Mouse (Mus musculus) liver, embryonic 15.5 days (tissue): ENCODE measurements around the gene Hoxc11. TPM values are rescaled to one million over a fixed set of nuclear protein-coding genes. Genes with fewer than 3 reads are reported as not detected.

Experiments
- ATAC-seq: fragments of 200-750 bp; cut with Nextera tagmentation; 2 replicates; pipeline ENCODE4 v1.8.0; 2017; ENCODE audit warnings: moderate number of reproducible peaks, mild to moderate bottlenecking, moderate library complexity; ENCODE audit not compliant: insufficient read depth
- H3K27ac ChIP-seq: fragments of 300-500 bp; sonication (generic); replicated peaks from 2 replicates; pipeline ENCODE4 v1.5.1; 2015; ENCODE audit warnings: mild to moderate bottlenecking, inconsistent platforms
- H3K27me3 ChIP-seq: fragments of 300-500 bp; sonication (generic); 2 replicates; pipeline ENCODE4 v1.6.1; 2015; ENCODE audit warnings: mild to moderate bottlenecking, inconsistent platforms
- H3K36me3 ChIP-seq: fragments of 300-500 bp; sonication (generic); replicated peaks from 2 replicates; pipeline ENCODE4 v1.6.1; 2015; ENCODE audit warnings: moderate library complexity, mild to moderate bottlenecking, inconsistent platforms
- H3K4me1 ChIP-seq: fragments of 300-500 bp; sonication (generic); replicated peaks from 2 replicates; pipeline ENCODE4 v1.6.1; 2015; ENCODE audit warnings: inconsistent platforms
- H3K4me2 ChIP-seq: fragments of 300-500 bp; sonication (generic); 2 replicates; pipeline ENCODE4 v1.6.1; 2015; ENCODE audit warnings: moderate library complexity, mild to moderate bottlenecking, inconsistent platforms
- H3K4me3 ChIP-seq: fragments of 300-500 bp; sonication (generic); replicated peaks from 2 replicates; pipeline ENCODE4 v1.5.1; 2015; ENCODE audit warnings: mild to moderate bottlenecking, inconsistent platforms
- H3K9ac ChIP-seq: fragments of 300-500 bp; sonication (generic); 2 replicates; pipeline ENCODE4 v1.6.1; 2015; ENCODE audit warnings: moderate library complexity, mild to moderate bottlenecking, inconsistent platforms
- H3K9me3 ChIP-seq: fragments of 300-500 bp; sonication (generic); replicated peaks from 2 replicates; pipeline ENCODE4 v1.6.1; 2016; ENCODE audit warnings: inconsistent platforms
- WGBS: fragments of 180-500 bp; shearing (Covaris S2); methylation state at CpG from one replicate; pipeline ENCODE4 v1.1.7; 2015; ENCODE audit warnings: mixed read lengths; ENCODE audit not compliant: insufficient replicate concordance; 5-methylcytosine and 5-hydroxymethylcytosine counted together
- polyA plus RNA-seq: library from polyadenylated mRNA; unstranded; fragments of >200 nt; fragmentation: Nextera tagmentation; extraction: Ambion mirVana; gene quantifications from 2 replicates; pipeline ENCODE4 v1.2.1, GENCODE M21; 2015

Gene Hoxc11
- polyA plus RNA-seq, 1 experiment from 2014 or later, result not detected

GRCm38 (mm10) chr15:102939256-102940155 is 14.7 kb upstream of the Hoxc11 start:
- H3K4me1 ChIP-seq, result 0 out of 2 replicates have a peak, but pooled peaks cover 2% of the 10 kb centered on the region
- H3K36me3 ChIP-seq, result no peaks in the 10 kb centered on the region
- no peak overlapping the region for H3K4me2 ChIP-seq
- H3K27me3 ChIP-seq, result peaks cover 100% of the 10 kb centered on the region
- no peaks in the 10 kb centered on the region for H3K9me3 ChIP-seq
- no peak overlapping the region for H3K4me3 ChIP-seq
- 3% methylated on average over 34 of the region's 34 CpGs for WGBS
- ATAC-seq, result no peak
- H3K27ac ChIP-seq, result no peak overlapping the region
- H3K9ac ChIP-seq, result no peak overlapping the region

DNA sequence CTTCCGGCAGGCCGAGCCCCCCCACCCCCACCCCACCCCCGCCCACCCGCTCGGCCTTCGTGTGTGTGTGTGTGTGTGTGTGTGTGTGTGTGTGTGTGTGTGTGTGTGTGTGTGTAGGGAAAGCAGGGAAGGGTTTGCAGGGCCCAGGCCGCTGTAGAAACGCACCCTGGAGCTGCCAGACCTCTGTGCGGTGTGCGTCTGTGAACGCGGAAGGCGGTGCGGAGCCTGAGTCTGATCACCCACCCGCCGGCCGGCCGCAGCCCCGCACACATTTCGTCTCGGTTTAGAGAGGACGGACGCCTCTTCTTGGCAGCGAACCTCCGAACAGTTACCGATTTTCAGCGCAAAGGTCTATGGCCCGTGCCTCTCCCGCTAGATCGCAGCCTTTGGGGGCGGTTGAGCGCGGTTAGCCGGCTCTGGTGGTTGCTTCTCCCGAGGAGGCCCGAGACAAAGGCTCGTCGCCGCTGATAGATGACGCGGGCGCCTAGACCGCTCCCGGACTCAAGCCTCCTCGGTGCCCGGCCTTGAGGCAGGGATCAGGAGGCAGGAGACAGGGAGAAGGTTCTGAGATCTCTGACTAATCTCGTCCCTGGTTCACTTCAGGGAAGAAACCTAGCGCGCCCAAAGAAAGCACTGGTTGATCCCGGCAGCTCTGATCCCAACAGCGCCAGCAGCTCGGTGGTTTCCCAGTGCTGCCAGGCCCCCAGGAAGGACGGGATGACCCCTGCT is 11.3 kb upstream of the Hoxc11 start:
- Histone ChIP-seq H3K27me3 (peaks cover 100% of the 10 kb centered on the region), H3K9ac (no peak overlapping the region), H3K4me2 (no peak overlapping the region), H3K9me3 (no peaks in the 10 kb centered on the region), H3K36me3 (no peaks in the 10 kb centered on the region), H3K4me3 (no peak overlapping the region), H3K27ac (no peak overlapping the region), H3K4me1 (no peaks in the 10 kb centered on the region)
- no peak for ATAC-seq
- 1% methylated on average over 49 of the region's 53 CpGs for WGBS

- H3K36me3 ChIP-seq, result no peaks in the 10 kb centered on the region
- WGBS, result 4% methylated on average over 5 of the region's 5 CpGs
- H3K27me3 ChIP-seq, result peaks cover 100% of the 10 kb centered on the region
- H3K4me3 ChIP-seq, result no peak overlapping the region
- H3K4me2 ChIP-seq, result no peak overlapping the region
- no peaks in the 10 kb centered on the region for H3K9me3 ChIP-seq
- H3K27ac ChIP-seq, result no peak overlapping the region
- no peak for ATAC-seq
- no peak overlapping the region for H3K9ac ChIP-seq
- H3K4me1 ChIP-seq, result no peaks in the 10 kb centered on the region
These were observed 10.8 kb upstream of the Hoxc11 start for GRCm38 (mm10) chr15:102943468-102943813.

DNA sequence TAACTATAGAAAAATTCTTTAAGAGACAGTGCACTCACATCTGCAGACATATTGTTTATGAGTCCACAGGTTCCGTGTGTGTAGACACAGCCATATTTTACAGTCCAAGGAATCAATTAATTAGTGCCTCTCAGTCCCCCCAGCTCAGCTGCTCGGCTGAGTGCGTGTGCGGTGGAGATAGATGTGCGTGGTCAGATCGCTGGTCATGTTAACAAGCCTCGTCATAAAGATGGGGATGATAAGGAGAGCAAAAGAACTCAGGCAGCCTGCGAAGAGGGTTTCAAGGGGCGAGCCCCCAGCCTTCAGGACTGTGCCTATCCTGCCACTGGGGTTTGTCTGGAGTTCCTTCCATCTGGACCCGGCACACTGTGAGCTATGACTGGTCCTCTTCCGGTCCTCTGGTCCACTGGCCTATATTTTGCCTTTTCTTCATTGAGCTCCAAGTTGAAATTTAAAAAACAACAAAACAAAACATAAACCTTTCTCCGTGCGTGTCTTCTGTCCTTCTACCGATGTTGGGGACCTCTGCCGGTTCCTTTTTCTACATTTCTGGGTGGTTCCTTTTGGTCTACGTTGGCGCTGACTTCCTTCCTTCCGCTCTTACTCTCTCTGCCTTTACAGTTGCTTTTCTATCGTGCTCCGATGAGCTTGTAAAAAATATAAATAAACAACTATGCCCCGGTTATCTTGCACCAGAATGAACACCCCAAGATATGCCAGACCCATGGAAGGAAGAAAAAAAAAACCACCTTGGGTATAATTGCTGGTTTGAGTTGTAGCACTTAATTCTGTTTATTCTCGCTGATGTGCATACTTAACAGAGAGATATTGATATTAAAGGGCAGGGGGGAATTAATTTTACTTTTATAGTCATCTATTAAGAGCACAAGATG is 8.8 kb upstream of the Hoxc11 start:
- Histone ChIP-seq H3K36me3 (no peaks in the 10 kb centered on the region), H3K4me3 (no peak overlapping the region), H3K4me2 (no peak overlapping the region), H3K27ac (no peak overlapping the region), H3K9me3 (no peaks in the 10 kb centered on the region), H3K27me3 (peaks cover 100% of the 10 kb centered on the region), H3K9ac (no peak overlapping the region), H3K4me1 (no peaks in the 10 kb centered on the region)
- 5% methylated on average over 22 of the region's 22 CpGs for WGBS
- ATAC-seq, result no peak

- H3K9me3 ChIP-seq, result no peaks in the 10 kb centered on the region
- no peak overlapping the region for H3K4me3 ChIP-seq
- H3K4me1 ChIP-seq, result no peaks in the 10 kb centered on the region
- no peak overlapping the region for H3K27ac ChIP-seq
- H3K9ac ChIP-seq, result no peak overlapping the region
- H3K27me3 ChIP-seq, result peaks cover 100% of the 10 kb centered on the region
- H3K4me2 ChIP-seq, result no peak overlapping the region
- no peaks in the 10 kb centered on the region for H3K36me3 ChIP-seq
- no peak for ATAC-seq
- 1% methylated on average over 9 of the region's 9 CpGs for WGBS
These were observed 7.0 kb upstream of the Hoxc11 start for GRCm38 (mm10) chr15:102947276-102947675.

- peaks cover 100% of the 10 kb centered on the region for H3K27me3 ChIP-seq
- no peak overlapping the region for H3K9ac ChIP-seq
- H3K4me3 ChIP-seq, result no peak overlapping the region
- H3K27ac ChIP-seq, result no peak overlapping the region
- H3K36me3 ChIP-seq, result no peaks in the 10 kb centered on the region
- no peak for ATAC-seq
- no peaks in the 10 kb centered on the region for H3K4me1 ChIP-seq
- H3K9me3 ChIP-seq, result no peaks in the 10 kb centered on the region
- 8% methylated on average over 2 of the region's 2 CpGs for WGBS
- H3K4me2 ChIP-seq, result no peak overlapping the region
These were observed 5.4 kb upstream of the Hoxc11 start for GRCm38 (mm10) chr15:102948842-102949241.

GRCm38 (mm10) chr15:102949696-102950095 is 4.5 kb upstream of the Hoxc11 start:
- Histone ChIP-seq H3K9ac (no peak overlapping the region), H3K27me3 (peaks cover 100% of the 10 kb centered on the region), H3K36me3 (no peaks in the 10 kb centered on the region), H3K4me1 (no peaks in the 10 kb centered on the region), H3K9me3 (no peaks in the 10 kb centered on the region), H3K4me2 (no peak overlapping the region), H3K4me3 (no peak overlapping the region), H3K27ac (no peak overlapping the region)
- no peak for ATAC-seq
- 1% methylated on average over 20 of the region's 20 CpGs for WGBS

DNA sequence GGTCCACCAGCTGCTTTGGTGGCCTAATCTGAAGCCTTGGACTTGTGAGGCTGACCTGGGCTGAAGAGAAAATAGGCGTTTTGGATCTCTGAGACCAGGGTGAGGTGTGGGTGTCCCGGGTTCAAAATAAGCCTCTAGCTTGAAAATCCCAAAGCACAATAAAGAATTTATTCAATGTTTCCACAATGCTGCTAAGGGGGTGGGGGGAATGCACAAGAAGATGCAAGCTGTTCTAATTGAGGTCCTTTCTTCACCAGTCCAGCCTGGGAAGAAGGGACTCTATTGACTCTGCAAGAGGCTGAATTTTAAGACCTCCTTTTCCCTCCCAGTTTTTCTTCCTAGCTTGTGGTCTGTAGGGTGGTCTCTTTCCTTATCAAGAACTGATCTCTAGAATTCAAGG is 3.4 kb upstream of the Hoxc11 start:
- Histone ChIP-seq H3K4me2 (no peak overlapping the region), H3K36me3 (no peaks in the 10 kb centered on the region), H3K27me3 (peaks cover 100% of the 10 kb centered on the region), H3K4me1 (no peaks in the 10 kb centered on the region), H3K9ac (no peak overlapping the region), H3K4me3 (no peak overlapping the region), H3K27ac (no peak overlapping the region), H3K9me3 (no peaks in the 10 kb centered on the region)
- ATAC-seq, result no peak
- 6% methylated on average over 2 of the region's 2 CpGs for WGBS

- H3K36me3 ChIP-seq, result no peaks in the 10 kb centered on the region
- H3K4me3 ChIP-seq, result no peak overlapping the region
- ATAC-seq, result no peak
- H3K9me3 ChIP-seq, result no peaks in the 10 kb centered on the region
- H3K4me1 ChIP-seq, result no peaks in the 10 kb centered on the region
- no peak overlapping the region for H3K9ac ChIP-seq
- no peak overlapping the region for H3K27ac ChIP-seq
- H3K27me3 ChIP-seq, result peaks cover 100% of the 10 kb centered on the region
- H3K4me2 ChIP-seq, result no peak overlapping the region
- 4% methylated on average over 6 of the region's 6 CpGs for WGBS
These were observed 666 bp upstream of the Hoxc11 start for GRCm38 (mm10) chr15:102953561-102953960.

DNA sequence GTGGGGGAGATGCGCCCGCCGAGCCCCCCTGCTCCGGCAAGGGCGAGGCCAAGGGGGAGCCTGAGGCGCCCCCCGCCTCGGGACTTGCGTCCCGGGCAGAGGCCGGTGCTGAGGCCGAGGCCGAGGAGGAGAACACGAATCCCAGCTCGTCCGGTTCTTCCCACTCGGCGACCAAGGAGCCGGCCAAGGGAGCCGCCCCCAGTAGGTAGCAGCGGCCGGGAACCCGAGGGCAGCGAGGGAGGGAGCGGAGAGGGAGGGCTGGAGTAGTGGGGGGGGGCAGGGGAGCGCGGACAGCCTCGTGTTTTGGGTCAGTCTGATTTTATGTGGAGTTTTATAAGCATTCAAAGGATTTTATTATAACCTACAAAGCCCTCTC is 768 bp downstream of the Hoxc11 start:
- no peak for ATAC-seq
- Histone ChIP-seq H3K27ac (no peak overlapping the region), H3K36me3 (no peaks in the 10 kb centered on the region), H3K4me2 (no peak overlapping the region), H3K4me1 (no peaks in the 10 kb centered on the region), H3K4me3 (no peak overlapping the region), H3K9me3 (no peaks in the 10 kb centered on the region), H3K27me3 (peaks cover 99% of the 10 kb centered on the region), H3K9ac (no peak overlapping the region)
- under 1% methylated on average over 26 of the region's 28 CpGs for WGBS
